Mouse (Mus musculus): ENCODE results near the gene Fam181b. TPM values are rescaled to one million over a fixed set of nuclear protein-coding genes. Genes with fewer than 3 reads are reported as not detected.

The Fam181b gene
- 29.0 and 38.7 TPM in 2 replicates for polyA plus RNA-seq (2014; fragmentation: Nextera tagmentation; extraction: Ambion mirVana)

GRCm38 (mm10) chr7:93079785-93080730, at the start of gene Fam181b:
Gene Fam181b, plus strand, starts transcription at chr7:93079865.
- ATAC-seq (ENCODE audit: low FRiP score, low TSS enrichment) (peak; percentile 92), DNase-seq (peak; percentile 97)
- Histone ChIP-seq H3K9me3 (ENCODE audit: control insufficient read depth, low read length) (no peaks in the 10 kb centered on the region), H3K4me1 (ENCODE audit: control insufficient read depth, insufficient read depth, low read length) (peaks cover 44% of the 10 kb centered on the region), H3K27me3 (ENCODE audit: control insufficient read depth, insufficient read depth, low read length) (no peaks in the 10 kb centered on the region), H3K4me3 (replicated peaks; ENCODE audit: low read depth, low read length) (peak within 1 kb of the TSS; percentile 80), H3K36me3 (ENCODE audit: control insufficient read depth, insufficient read depth, low read length) (no peaks in the 10 kb centered on the region), H3K4me2 (ENCODE audit: low read length) (peak within 1 kb of the TSS; percentile 79), H3K9ac (replicated peaks; ENCODE audit: low read length) (peak within 1 kb of the TSS; percentile 81), H3K27ac (replicated peaks; ENCODE audit: low read depth, low read length) (peak within 1 kb of the TSS; percentile 87)
- under 1% methylated on average over 95 of the region's 96 CpGs for WGBS

GRCm38 (mm10) chr7:93037763-93038471, 41.7 kb upstream of the Fam181b start:
- Histone ChIP-seq H3K27ac (replicated peaks; ENCODE audit: low read depth, low read length) (peak overlapping the region; percentile 27; the same call in 1 of the 2 replicates), H3K9me3 (ENCODE audit: control insufficient read depth, low read length) (no peaks in the 10 kb centered on the region), H3K4me2 (ENCODE audit: low read length) (no peak overlapping the region), H3K4me3 (replicated peaks; ENCODE audit: low read depth, low read length) (no peak overlapping the region), H3K4me1 (ENCODE audit: control insufficient read depth, insufficient read depth, low read length) (no peaks in the 10 kb centered on the region), H3K27me3 (ENCODE audit: control insufficient read depth, insufficient read depth, low read length) (no peaks in the 10 kb centered on the region), H3K9ac (replicated peaks; ENCODE audit: low read length) (no peak overlapping the region), H3K36me3 (ENCODE audit: control insufficient read depth, insufficient read depth, low read length) (no peaks in the 10 kb centered on the region)
- ATAC-seq (ENCODE audit: low FRiP score, low TSS enrichment) (peak; percentile 53; the same call in 1 of the 2 replicates), DNase-seq (peak; percentile 57)
- 10% methylated on average over 5 of the region's 5 CpGs for WGBS

DNA sequence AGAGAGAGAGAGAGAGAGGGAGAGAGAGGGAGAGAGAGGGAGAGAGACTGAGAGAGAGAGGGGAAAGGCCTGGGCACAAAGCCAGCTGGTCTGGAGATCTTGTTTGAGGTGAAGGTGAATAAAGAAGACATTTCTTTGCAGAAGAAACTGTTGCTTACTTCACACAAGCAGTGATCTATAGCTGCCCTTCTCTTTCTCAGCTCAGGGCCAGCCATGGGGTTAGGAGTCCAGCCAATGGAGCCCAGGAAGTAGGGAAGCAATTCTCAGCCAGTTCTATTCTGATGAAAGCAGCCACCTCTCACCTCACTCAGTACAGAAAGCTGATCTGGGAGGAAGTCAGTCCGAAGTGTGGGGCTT, 41.2 kb upstream of the Fam181b start:
- no peak for ATAC-seq (ENCODE audit: low FRiP score, low TSS enrichment)
- Histone ChIP-seq H3K27ac (replicated peaks; ENCODE audit: low read depth, low read length) (no peak overlapping the region), H3K4me3 (replicated peaks; ENCODE audit: low read depth, low read length) (no peak overlapping the region), H3K36me3 (ENCODE audit: control insufficient read depth, insufficient read depth, low read length) (no peaks in the 10 kb centered on the region), H3K4me2 (ENCODE audit: low read length) (no peak overlapping the region), H3K9me3 (ENCODE audit: control insufficient read depth, low read length) (no peaks in the 10 kb centered on the region), H3K4me1 (ENCODE audit: control insufficient read depth, insufficient read depth, low read length) (no peaks in the 10 kb centered on the region), H3K27me3 (ENCODE audit: control insufficient read depth, insufficient read depth, low read length) (no peaks in the 10 kb centered on the region), H3K9ac (replicated peaks; ENCODE audit: low read length) (no peak overlapping the region)
- peak; percentile 33 for DNase-seq
- 49% methylated on average over 1 of the region's 1 CpGs for WGBS

GRCm38 (mm10) chr7:93039542-93039941, 40.1 kb upstream of the Fam181b start:
- Histone ChIP-seq H3K4me3 (replicated peaks; ENCODE audit: low read depth, low read length) (no peak overlapping the region), H3K9me3 (ENCODE audit: control insufficient read depth, low read length) (no peaks in the 10 kb centered on the region), H3K27me3 (ENCODE audit: control insufficient read depth, insufficient read depth, low read length) (no peaks in the 10 kb centered on the region), H3K4me2 (ENCODE audit: low read length) (no peak overlapping the region), H3K36me3 (ENCODE audit: control insufficient read depth, insufficient read depth, low read length) (no peaks in the 10 kb centered on the region), H3K9ac (replicated peaks; ENCODE audit: low read length) (no peak overlapping the region), H3K27ac (replicated peaks; ENCODE audit: low read depth, low read length) (no peak overlapping the region), H3K4me1 (ENCODE audit: control insufficient read depth, insufficient read depth, low read length) (no peaks in the 10 kb centered on the region)
- 86% methylated on average over 3 of the region's 3 CpGs for WGBS
- ATAC-seq (ENCODE audit: low FRiP score, low TSS enrichment) (no peak), DNase-seq (no peak)

DNA sequence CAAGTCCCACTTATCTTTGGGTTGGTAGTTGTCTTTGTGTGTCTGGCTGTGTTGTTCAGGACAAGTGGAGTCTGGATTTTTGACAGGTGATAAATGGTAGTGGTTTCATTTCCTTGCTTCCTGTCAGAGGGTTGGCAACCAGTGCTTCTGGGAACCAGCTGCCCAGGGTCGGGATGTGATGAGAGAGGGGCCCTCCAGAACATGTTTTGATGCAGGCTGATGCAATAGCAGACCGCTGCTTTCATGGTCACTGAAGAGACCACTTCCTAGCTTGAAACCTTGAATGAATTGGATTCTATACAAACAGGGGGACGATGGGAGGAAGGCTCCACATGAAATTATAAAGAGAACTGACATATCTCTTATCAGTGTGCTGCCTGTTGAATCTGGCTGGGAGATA, 35.3 kb upstream of the Fam181b start:
- no peak overlapping the region for H3K4me3 ChIP-seq (replicated peaks; ENCODE audit: low read depth, low read length)
- WGBS = 67% methylated on average over 3 of the region's 3 CpGs
- H3K27ac ChIP-seq (replicated peaks; ENCODE audit: low read depth, low read length) = no peak overlapping the region
- H3K4me1 ChIP-seq (ENCODE audit: control insufficient read depth, insufficient read depth, low read length) = no peaks in the 10 kb centered on the region
- H3K9ac ChIP-seq (replicated peaks; ENCODE audit: low read length) = no peak overlapping the region
- DNase-seq (no peak), ATAC-seq (ENCODE audit: low FRiP score, low TSS enrichment) (no peak)
- H3K27me3 ChIP-seq (ENCODE audit: control insufficient read depth, insufficient read depth, low read length) = no peaks in the 10 kb centered on the region
- H3K9me3 ChIP-seq (ENCODE audit: control insufficient read depth, low read length) = no peaks in the 10 kb centered on the region
- H3K36me3 ChIP-seq (ENCODE audit: control insufficient read depth, insufficient read depth, low read length) = no peaks in the 10 kb centered on the region
- H3K4me2 ChIP-seq (ENCODE audit: low read length) = no peak overlapping the region

DNA sequence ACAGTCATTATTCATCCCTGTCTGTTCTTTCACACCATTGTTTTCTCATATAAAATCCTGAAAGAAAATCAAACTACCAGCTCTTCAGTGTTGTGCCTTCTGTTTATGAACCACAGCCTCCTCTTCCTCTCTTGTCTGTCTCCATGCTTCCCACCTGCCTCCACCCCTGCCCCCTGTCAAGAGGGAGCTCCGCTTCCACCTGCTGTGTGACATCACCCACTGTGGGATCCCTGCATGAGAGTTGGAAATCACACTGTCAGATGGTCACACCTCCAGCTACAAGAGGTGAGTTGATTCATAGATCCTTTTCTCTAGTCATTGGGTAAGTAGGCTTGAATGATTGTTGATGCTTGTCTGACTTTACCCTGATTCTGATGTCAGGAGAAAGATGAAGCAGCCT, 34.9 kb upstream of the Fam181b start:
- Histone ChIP-seq H3K36me3 (ENCODE audit: control insufficient read depth, insufficient read depth, low read length) (no peaks in the 10 kb centered on the region), H3K27ac (replicated peaks; ENCODE audit: low read depth, low read length) (no peak overlapping the region), H3K9ac (replicated peaks; ENCODE audit: low read length) (no peak overlapping the region), H3K4me3 (replicated peaks; ENCODE audit: low read depth, low read length) (no peak overlapping the region), H3K4me1 (ENCODE audit: control insufficient read depth, insufficient read depth, low read length) (no peaks in the 10 kb centered on the region), H3K27me3 (ENCODE audit: control insufficient read depth, insufficient read depth, low read length) (no peaks in the 10 kb centered on the region), H3K4me2 (ENCODE audit: low read length) (no peak overlapping the region), H3K9me3 (ENCODE audit: control insufficient read depth, low read length) (no peaks in the 10 kb centered on the region)
- DNase-seq = no peak
- 84% methylated on average over 1 of the region's 1 CpGs for WGBS
- ATAC-seq (ENCODE audit: low FRiP score, low TSS enrichment) = no peak

- H3K36me3 ChIP-seq (ENCODE audit: control insufficient read depth, insufficient read depth, low read length) = no peaks in the 10 kb centered on the region
- H3K27ac ChIP-seq (replicated peaks; ENCODE audit: low read depth, low read length) = no peak overlapping the region
- no peak for DNase-seq
- H3K4me2 ChIP-seq (ENCODE audit: low read length) = no peak overlapping the region
- no peak for ATAC-seq (ENCODE audit: low FRiP score, low TSS enrichment)
- H3K9me3 ChIP-seq (ENCODE audit: control insufficient read depth, low read length) = no peaks in the 10 kb centered on the region
- H3K9ac ChIP-seq (replicated peaks; ENCODE audit: low read length) = no peak overlapping the region
- peaks cover 4% of the 10 kb centered on the region; the same call in 1 of the 2 replicates for H3K4me1 ChIP-seq (ENCODE audit: control insufficient read depth, insufficient read depth, low read length)
- H3K4me3 ChIP-seq (replicated peaks; ENCODE audit: low read depth, low read length) = no peak overlapping the region
- no peaks in the 10 kb centered on the region for H3K27me3 ChIP-seq (ENCODE audit: control insufficient read depth, insufficient read depth, low read length)
Observed at GRCm38 (mm10) chr7:93060831-93061230, 18.8 kb upstream of the Fam181b start.

GRCm38 (mm10) chr7:93061747-93062146, 17.9 kb upstream of the Fam181b start:
- 3% methylated on average over 3 of the region's 3 CpGs for WGBS
- DNase-seq = peak; percentile 54
- ATAC-seq (ENCODE audit: low FRiP score, low TSS enrichment) = peak; percentile 77; the same call in 1 of the 2 replicates
- Histone ChIP-seq H3K27me3 (ENCODE audit: control insufficient read depth, insufficient read depth, low read length) (no peaks in the 10 kb centered on the region), H3K9ac (replicated peaks; ENCODE audit: low read length) (no peak overlapping the region), H3K4me2 (ENCODE audit: low read length) (peak overlapping the region; percentile 10; the same call in 1 of the 2 replicates), H3K9me3 (ENCODE audit: control insufficient read depth, low read length) (no peaks in the 10 kb centered on the region), H3K36me3 (ENCODE audit: control insufficient read depth, insufficient read depth, low read length) (no peaks in the 10 kb centered on the region), H3K4me3 (replicated peaks; ENCODE audit: low read depth, low read length) (no peak overlapping the region), H3K27ac (replicated peaks; ENCODE audit: low read depth, low read length) (peak overlapping the region; percentile 57; the same call in 1 of the 2 replicates), H3K4me1 (ENCODE audit: control insufficient read depth, insufficient read depth, low read length) (peaks cover 4% of the 10 kb centered on the region; the same call in 1 of the 2 replicates)
